Mouse (Mus musculus) midbrain, embryonic 16.5 days (tissue): Measurements from ENCODE around the gene Polg. TPM values are rescaled to one million over a fixed set of nuclear protein-coding genes. Genes with fewer than 3 reads are reported as not detected.

ENCODE experiments used
- ATAC-seq: fragments of 200-750 bp; cut with Nextera tagmentation; 2 replicates; pipeline ENCODE4 v1.8.0; 2017; ENCODE audit warnings: moderate TSS enrichment
- H3K27ac ChIP-seq: fragments of 300-500 bp; sonication (generic); 2 replicates; pipeline ENCODE4 v1.5.1; 2014; ENCODE audit warnings: mild to moderate bottlenecking, low read length, mixed read lengths
- H3K27me3 ChIP-seq: fragments of 300-500 bp; sonication (generic); 2 replicates; pipeline ENCODE4 v1.6.1; 2014; ENCODE audit warnings: low read depth, low read length, mixed read lengths; ENCODE audit not compliant: control insufficient read depth, insufficient read depth
- H3K36me3 ChIP-seq: fragments of 300-500 bp; sonication (generic); 2 replicates; pipeline ENCODE4 v1.6.1; 2014; ENCODE audit warnings: mild to moderate bottlenecking, low read length, moderate library complexity, mixed read lengths; ENCODE audit not compliant: control insufficient read depth, insufficient read depth
- H3K4me1 ChIP-seq: fragments of 300-500 bp; sonication (generic); 2 replicates; pipeline ENCODE4 v1.6.1; 2014; ENCODE audit warnings: mild to moderate bottlenecking, low read length, mixed read lengths; ENCODE audit not compliant: control insufficient read depth, insufficient read depth
- H3K4me2 ChIP-seq: fragments of 300-500 bp; sonication (generic); 2 replicates; pipeline ENCODE4 v1.6.1; 2014; ENCODE audit warnings: mild to moderate bottlenecking, low read length, mixed read lengths
- H3K4me3 ChIP-seq: fragments of 300-500 bp; sonication (generic); 2 replicates; pipeline ENCODE4 v1.5.1; 2014; ENCODE audit warnings: low read depth, mild to moderate bottlenecking, low read length, moderate library complexity, mixed read lengths
- H3K9ac ChIP-seq: fragments of 300-500 bp; sonication (generic); 2 replicates; pipeline ENCODE4 v1.6.1; 2014; ENCODE audit warnings: low read depth, low read length, mixed read lengths
- H3K9me3 ChIP-seq: fragments of 300-500 bp; sonication (generic); replicated peaks from 2 replicates; pipeline ENCODE4 v1.6.1; 2014; ENCODE audit warnings: mild to moderate bottlenecking, low read length, mixed read lengths; ENCODE audit not compliant: control insufficient read depth, poor library complexity, severe bottlenecking
- WGBS: fragments of 180-500 bp; shearing (Covaris S2); extraction: QIAGEN DNeasy Blood & Tissue Kit; methylation state at CpG from one replicate; pipeline ENCODE4 v1.1.7; 2014; 5-methylcytosine and 5-hydroxymethylcytosine counted together
- polyA plus RNA-seq: library from polyadenylated mRNA; unstranded; fragments of >200 nt; fragmentation: Nextera tagmentation; extraction: Ambion mirVana; gene quantifications from 2 replicates; pipeline ENCODE4 v1.2.1, GENCODE M21; 2015

Polg gene
- polyA plus RNA-seq, 1 experiment from 2014 or later: 22.0 TPM

GRCm38 (mm10) chr7:79463376-79464077 lies 2.6 kb downstream of the Polg start:
- Histone ChIP-seq H3K4me2 (no peak overlapping the region), H3K9me3 (no peaks in the 10 kb centered on the region), H3K36me3 (peaks cover 25% of the 10 kb centered on the region), H3K27me3 (no peaks in the 10 kb centered on the region), H3K9ac (no peak overlapping the region), H3K4me1 (peaks cover 20% of the 10 kb centered on the region), H3K4me3 (no peak overlapping the region), H3K27ac (no peak overlapping the region)
- ATAC-seq: no peak
- WGBS: 85% methylated on average over 11 of the region's 11 CpGs

- Histone ChIP-seq H3K9me3 (no peaks in the 10 kb centered on the region), H3K9ac (no peak overlapping the region), H3K4me3 (no peak overlapping the region), H3K27me3 (no peaks in the 10 kb centered on the region), H3K27ac (no peak overlapping the region), H3K4me1 (peaks cover 12% of the 10 kb centered on the region), H3K36me3 (peaks cover 35% of the 10 kb centered on the region), H3K4me2 (no peak overlapping the region)
- WGBS: 89% methylated on average over 10 of the region's 10 CpGs
- ATAC-seq: no peak
Observed at GRCm38 (mm10) chr7:79461721-79462120, 4.4 kb downstream of the Polg start.

GRCm38 (mm10) chr7:79447486-79447885 lies 18.7 kb downstream of the Polg start:
- no peak overlapping the region for H3K9ac ChIP-seq
- ATAC-seq: no peak
- peaks cover 28% of the 10 kb centered on the region for H3K36me3 ChIP-seq
- no peaks in the 10 kb centered on the region for H3K4me1 ChIP-seq
- H3K4me2 ChIP-seq: no peak overlapping the region
- H3K4me3 ChIP-seq: no peak overlapping the region
- no peaks in the 10 kb centered on the region for H3K9me3 ChIP-seq
- 91% methylated on average over 3 of the region's 3 CpGs for WGBS
- H3K27ac ChIP-seq: no peak overlapping the region
- H3K27me3 ChIP-seq: no peaks in the 10 kb centered on the region

- Histone ChIP-seq H3K27ac (no peak overlapping the region), H3K27me3 (no peaks in the 10 kb centered on the region), H3K4me2 (no peak overlapping the region), H3K9ac (no peak overlapping the region), H3K36me3 (peaks cover 28% of the 10 kb centered on the region), H3K9me3 (no peaks in the 10 kb centered on the region), H3K4me3 (no peak overlapping the region), H3K4me1 (no peaks in the 10 kb centered on the region)
- 89% methylated on average over 2 of the region's 2 CpGs for WGBS
- ATAC-seq: no peak
Observed at GRCm38 (mm10) chr7:79447048-79447447, 19.1 kb downstream of the Polg start.

- H3K27me3 ChIP-seq: no peaks in the 10 kb centered on the region
- H3K9ac ChIP-seq: no peak overlapping the region
- no peak for ATAC-seq
- H3K9me3 ChIP-seq: no peaks in the 10 kb centered on the region
- WGBS: 79% methylated on average over 2 of the region's 2 CpGs
- no peak overlapping the region for H3K4me2 ChIP-seq
- no peaks in the 10 kb centered on the region for H3K4me1 ChIP-seq
- no peak overlapping the region for H3K4me3 ChIP-seq
- no peak overlapping the region for H3K27ac ChIP-seq
- peaks cover 3% of the 10 kb centered on the region for H3K36me3 ChIP-seq
Observed at GRCm38 (mm10) chr7:79440035-79440434, 26.1 kb downstream of the Polg start.

GRCm38 (mm10) chr7:79428243-79428642 lies 37.9 kb downstream of the Polg start:
- H3K9ac ChIP-seq: no peak overlapping the region
- 62% methylated on average over 5 of the region's 5 CpGs for WGBS
- H3K27me3 ChIP-seq: no peaks in the 10 kb centered on the region
- no peak overlapping the region for H3K4me2 ChIP-seq
- H3K27ac ChIP-seq: no peak overlapping the region
- no peaks in the 10 kb centered on the region for H3K9me3 ChIP-seq
- no peaks in the 10 kb centered on the region for H3K4me1 ChIP-seq
- no peaks in the 10 kb centered on the region for H3K36me3 ChIP-seq
- no peak overlapping the region for H3K4me3 ChIP-seq
- no peak for ATAC-seq

- H3K9me3 ChIP-seq: no peaks in the 10 kb centered on the region
- H3K4me3 ChIP-seq: no peak overlapping the region
- WGBS: 55% methylated on average over 10 of the region's 10 CpGs
- H3K4me2 ChIP-seq: no peak overlapping the region
- H3K4me1 ChIP-seq: no peaks in the 10 kb centered on the region
- no peak for ATAC-seq
- H3K36me3 ChIP-seq: no peaks in the 10 kb centered on the region
- H3K9ac ChIP-seq: no peak overlapping the region
- no peaks in the 10 kb centered on the region for H3K27me3 ChIP-seq
- H3K27ac ChIP-seq: no peak overlapping the region; the same call in 1 of the 2 replicates
Observed at GRCm38 (mm10) chr7:79425804-79426203, 40.4 kb downstream of the Polg start.

- Histone ChIP-seq H3K27ac (no peak overlapping the region), H3K4me2 (no peak overlapping the region), H3K9me3 (no peaks in the 10 kb centered on the region), H3K27me3 (no peaks in the 10 kb centered on the region), H3K4me3 (no peak overlapping the region), H3K4me1 (no peaks in the 10 kb centered on the region), H3K36me3 (no peaks in the 10 kb centered on the region), H3K9ac (no peak overlapping the region)
- WGBS: 95% methylated on average over 10 of the region's 10 CpGs
- ATAC-seq: no peak
Observed at GRCm38 (mm10) chr7:79422876-79423275, 43.3 kb downstream of the Polg start.

- Histone ChIP-seq H3K36me3 (no peaks in the 10 kb centered on the region), H3K27me3 (no peaks in the 10 kb centered on the region), H3K27ac (no peak overlapping the region), H3K4me1 (no peaks in the 10 kb centered on the region), H3K9ac (no peak overlapping the region), H3K4me2 (no peak overlapping the region), H3K4me3 (no peak overlapping the region), H3K9me3 (no peaks in the 10 kb centered on the region)
- WGBS: 93% methylated on average over 7 of the region's 7 CpGs
- ATAC-seq: no peak
Observed at GRCm38 (mm10) chr7:79419950-79420349, 46.2 kb downstream of the Polg start.
